Mouse (Mus musculus) left cerebral cortex, adult 2 months (tissue): ENCODE results near the gene Lrrc71. TPM values are rescaled to one million over a fixed set of nuclear protein-coding genes. Genes with fewer than 3 reads are reported as not detected.
A peak's percentile ranks its signal among the peaks of the same experiment; 100 is the strongest.

Experiments
- DNase-seq, 2 experiments: peaks; one replicate each; pipeline ENCODE4 v3.0.0; 2021 to 2022; ENCODE audit warnings: low spot score in 2 of 2, mixed read lengths in 1 of 2; ENCODE audit errors: extremely low spot score in 1 of 2
- H3K27ac ChIP-seq: fragments of 200-600 bp; 2 replicates; pipeline ENCODE4 v1.8.1; 2022
- H3K4me3 ChIP-seq: fragments of 200-600 bp; 2 replicates; pipeline ENCODE4 v1.8.1; 2022
- CTCF ChIP-seq: fragments of 200-600 bp; IDR thresholded peaks from 2 replicates; pipeline ENCODE4 v1.8.1; 2022; ENCODE audit warnings: antibody characterized with exemption, mild to moderate bottlenecking, moderate library complexity
- intact Hi-C: fragments of 180-260 bp; cut with DNase I; formaldehyde crosslinking; loops from one replicate; pipeline ENCODE4 v1.15.1; 2025
- long read RNA-seq, 2 experiments: library from polyadenylated mRNA; stranded (forward); transcript quantifications; one replicate each; pipeline ENCODE4 v2.0.0; 2021; ENCODE audit warnings: borderline mapping rate in 2 of 2
- total RNA-seq, 2 experiments: library from RNA; stranded (reverse); gene quantifications; 2 replicates each; pipeline ENCODE4 v1.2.3; 2021

The Lrrc71 gene
- total RNA-seq: under 1 TPM; 0.16 to 0.54 TPM
- long read RNA-seq, experiment 1, partial matches to known transcripts: 0 of 1 reads
- long read RNA-seq, experiment 1, other reads (novel, unspliced or antisense): 1 of 1 reads
- long read RNA-seq, experiment 2, partial matches to known transcripts: 0 of 1 reads
- long read RNA-seq, experiment 2, other reads (novel, unspliced or antisense): 1 of 1 reads

DNA sequence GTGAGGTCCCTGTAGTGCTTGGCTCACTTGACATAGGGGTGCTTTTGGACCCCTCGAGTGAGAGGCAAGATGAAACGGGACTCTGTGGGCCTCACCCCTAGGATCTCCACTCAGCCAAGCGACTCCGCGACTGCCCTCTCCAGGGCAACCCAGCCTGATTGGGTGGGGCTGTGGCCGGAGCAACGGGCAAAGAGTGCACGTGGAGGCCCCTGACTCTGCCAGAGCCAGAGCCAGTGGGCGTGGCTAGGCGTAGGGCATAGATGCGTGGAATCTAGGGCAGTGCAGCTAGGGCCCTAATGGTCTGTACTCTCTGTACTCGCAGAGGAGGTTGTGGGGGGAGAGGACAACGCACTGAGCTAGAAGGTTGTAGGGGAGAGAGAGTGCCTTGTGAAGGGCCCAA, at the start of gene Lrrc71:
Gene Lrrc71, minus strand, starts transcription at position 195 of the 400 bp plus-strand sequence.
- Histone ChIP-seq H3K4me3 (no peak within 1 kb of the TSS), H3K27ac (no peak within 1 kb of the TSS)
- TF ChIP-seq CTCF: no peak
- intact Hi-C loops: no loop called here
- no peak for DNase-seq

DNA sequence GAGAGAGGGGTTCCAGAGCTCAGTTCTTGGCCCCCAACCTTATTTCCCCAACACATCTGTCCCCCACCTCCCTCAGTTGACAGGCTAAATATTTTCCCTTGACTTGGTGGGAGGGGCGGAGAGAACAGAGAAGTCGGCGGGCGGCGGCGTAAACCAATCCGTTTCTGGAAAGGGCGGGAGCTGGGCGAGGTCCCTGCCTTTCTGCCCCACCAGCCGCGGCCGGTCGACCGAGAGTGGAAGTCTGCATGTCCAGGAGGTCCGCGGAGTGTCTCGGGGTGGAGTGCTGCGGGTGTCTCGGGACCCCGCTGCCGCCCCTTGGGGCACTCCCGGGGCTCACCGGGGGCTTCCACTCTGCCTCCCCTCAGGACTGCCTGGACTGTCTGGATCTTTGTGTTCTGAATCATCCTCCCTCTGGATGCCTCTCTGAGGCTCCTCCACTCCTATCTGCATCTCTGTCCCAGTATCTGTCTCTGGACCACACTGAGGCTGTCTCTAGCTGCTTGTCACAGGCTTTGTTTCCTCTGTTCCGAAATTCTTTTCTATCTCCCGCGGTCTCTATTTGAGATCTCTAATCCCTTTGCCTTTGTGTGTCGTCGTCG, 48.4 kb upstream of the Lrrc71 start, which contains the start of gene Insrr:
Gene Insrr, plus strand, starts transcription at position 216 of the 599 bp plus-strand sequence.
- no peak for DNase-seq
- TF ChIP-seq CTCF: no peak
- intact Hi-C loops: no loop called here
- Histone ChIP-seq H3K27ac (no peak within 1 kb of the TSS), H3K4me3 (no peak within 1 kb of the TSS)

DNA sequence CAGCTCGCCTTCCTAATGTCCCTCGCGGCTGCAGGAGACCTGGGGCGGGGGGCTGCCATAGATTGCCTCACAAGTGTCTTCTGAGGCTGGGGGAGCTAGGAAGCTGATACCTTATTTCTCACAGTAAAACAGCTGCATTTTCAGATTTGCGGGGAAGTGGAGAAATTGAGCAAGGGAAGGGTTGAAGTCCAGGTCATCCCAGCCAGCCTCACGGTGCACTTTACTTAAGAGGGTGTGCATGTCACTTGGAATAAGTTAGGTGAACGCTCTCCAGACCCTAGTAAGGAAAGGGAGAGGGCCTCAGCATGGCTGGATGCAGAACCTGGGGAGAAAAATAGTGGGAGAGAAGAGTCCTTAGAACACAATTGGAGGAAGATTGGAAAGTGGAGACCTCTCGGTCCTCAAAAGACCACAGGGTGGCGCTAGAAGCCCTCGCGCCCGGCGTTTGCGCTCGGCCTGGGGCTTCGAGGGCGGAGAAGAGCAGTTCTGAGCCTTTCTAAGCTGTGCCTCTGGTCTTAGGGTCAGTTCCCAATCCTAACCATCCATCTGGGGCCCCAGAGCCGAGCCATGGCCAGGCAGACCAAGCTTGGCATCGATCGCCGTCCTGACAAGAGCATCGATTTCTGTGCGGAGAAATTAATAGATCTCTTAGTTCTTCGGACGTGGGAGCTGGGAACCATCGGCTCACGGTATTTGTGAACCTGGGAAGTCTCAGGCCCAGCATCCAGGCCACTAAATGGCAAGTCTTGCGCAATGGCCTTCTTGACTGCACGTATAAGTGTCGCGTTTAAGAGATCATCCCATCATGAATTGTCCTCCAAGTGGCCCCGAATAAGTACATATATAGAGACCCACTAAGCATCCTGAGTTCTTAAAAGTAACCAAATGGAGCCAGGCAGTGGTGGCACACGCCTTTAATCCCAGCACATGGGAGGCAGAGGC, 47.2 kb upstream of the Lrrc71 start:
- TF ChIP-seq CTCF: peak; percentile 77
- H3K4me3 ChIP-seq: no peak overlapping the region
- intact Hi-C loops: loop anchor here (1.0 to 2.0 kb wide), 2 partner anchors 21 to 65 kb away; no protein-coding TSS in a partner anchor

DNA sequence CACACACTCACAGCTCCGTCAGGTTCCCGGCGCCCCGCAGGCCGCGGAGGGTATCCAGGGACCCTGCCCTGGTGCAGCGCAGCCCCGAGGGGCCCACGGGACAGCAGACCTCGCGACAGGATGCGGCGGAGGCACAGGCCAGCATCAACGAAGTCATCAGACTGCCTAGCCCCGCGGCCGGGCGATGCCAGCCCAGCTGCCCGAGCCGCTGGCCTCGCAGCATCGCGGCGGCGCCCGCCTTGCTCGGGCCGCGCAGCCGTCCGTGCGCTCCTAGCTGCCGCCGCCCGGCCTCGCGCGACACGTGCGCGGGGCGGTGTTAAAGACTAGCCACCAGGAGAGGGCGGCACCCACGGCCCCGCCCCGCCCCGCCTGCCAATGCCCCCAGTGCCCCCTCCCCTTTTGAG, 46.5 kb upstream of the Lrrc71 start, which contains the start of gene Ntrk1:
Gene Ntrk1, minus strand, starts transcription at position 241 of the 404 bp plus-strand sequence.
- Histone ChIP-seq H3K27ac (no peak within 1 kb of the TSS), H3K4me3 (no peak within 1 kb of the TSS)
- no peak for DNase-seq
- TF ChIP-seq CTCF: no peak
- intact Hi-C loops: loop anchor here (1.0 to 2.0 kb wide), 2 partner anchors 21 to 66 kb away; no protein-coding TSS in a partner anchor

More for the DNA sequence above, 47.2 kb upstream of the Lrrc71 start:
- peak; percentile 23 to 50 for DNase-seq
- no peak overlapping the region for H3K27ac ChIP-seq

DNA sequence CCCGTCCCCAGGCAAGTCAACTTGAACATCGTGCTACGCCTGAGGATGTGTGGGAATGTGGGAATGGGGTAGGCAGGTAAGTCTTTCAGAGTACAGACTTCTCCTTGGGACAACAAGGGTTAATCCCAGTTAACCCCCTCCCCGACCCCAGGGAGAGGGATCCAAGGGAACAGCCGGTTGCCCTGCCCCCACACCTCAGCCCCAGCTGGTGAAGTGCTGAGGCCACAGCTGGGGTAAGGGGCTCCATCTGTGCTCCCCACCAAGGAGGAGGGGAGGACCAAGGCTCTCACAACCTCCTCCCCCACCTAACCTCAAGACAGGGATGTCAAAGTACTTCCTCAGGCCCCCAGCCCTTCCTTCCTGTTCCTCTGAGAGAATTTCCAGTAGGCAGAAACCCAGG, 41.3 kb upstream of the Lrrc71 start:
- intact Hi-C loops: no loop called here
- no peak for TF ChIP-seq CTCF
- DNase-seq: no peak
- Histone ChIP-seq H3K27ac (no peak overlapping the region), H3K4me3 (no peak overlapping the region)

DNA sequence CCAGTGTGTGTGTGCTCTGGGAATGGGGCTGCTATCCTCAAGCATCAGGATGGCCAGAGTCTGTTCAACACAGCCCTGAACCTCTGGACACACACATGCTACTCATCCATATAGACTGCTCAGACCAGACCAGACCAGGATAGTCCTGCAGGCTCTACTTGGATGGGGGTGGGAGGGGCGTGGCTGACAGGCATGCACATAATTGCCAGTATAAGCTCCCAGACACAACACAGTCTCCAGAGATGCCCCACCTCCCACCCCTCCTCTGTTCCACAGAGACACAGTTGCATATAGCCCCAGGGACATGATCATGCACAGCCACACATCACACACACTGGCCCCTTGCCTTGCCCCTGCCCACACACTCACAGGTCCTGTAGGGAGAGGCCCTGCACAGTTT, 40.8 kb upstream of the Lrrc71 start:
- no peak for DNase-seq
- TF ChIP-seq CTCF: no peak
- no peak overlapping the region for H3K27ac ChIP-seq
- H3K4me3 ChIP-seq: no peak overlapping the region
- intact Hi-C loops: no loop called here

DNA sequence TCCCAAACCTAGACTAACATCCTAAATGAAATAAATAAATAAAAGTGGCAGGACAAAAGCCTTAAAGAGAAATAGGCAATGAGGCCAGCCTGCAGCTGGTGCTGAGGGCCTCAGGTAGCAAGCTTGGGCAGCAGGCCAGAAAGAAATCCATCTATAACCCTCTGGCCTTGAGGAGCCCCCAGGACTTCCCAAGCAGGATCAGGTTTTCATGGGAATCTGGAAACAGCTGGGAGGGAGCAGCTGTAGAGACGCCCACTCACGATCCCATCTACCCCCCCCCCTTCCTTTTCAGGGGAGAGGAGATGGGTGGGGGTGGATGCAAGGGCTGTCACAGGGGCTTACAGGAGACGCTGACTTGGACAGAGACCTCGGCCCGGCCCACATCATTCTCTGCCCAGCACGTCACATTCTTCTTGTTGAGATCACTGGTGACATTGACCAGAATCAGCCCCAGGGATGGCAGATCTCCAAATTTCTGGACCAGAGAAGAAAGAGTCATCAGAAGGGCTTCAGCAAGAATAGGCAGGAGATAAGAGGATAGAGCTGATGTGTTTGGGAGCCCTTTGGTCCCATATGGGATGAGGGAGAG, 37.3 kb upstream of the Lrrc71 start:
- TF ChIP-seq CTCF: no peak
- no peak overlapping the region for H3K4me3 ChIP-seq
- no peak for DNase-seq
- intact Hi-C loops: no loop called here
- H3K27ac ChIP-seq: no peak overlapping the region

DNA sequence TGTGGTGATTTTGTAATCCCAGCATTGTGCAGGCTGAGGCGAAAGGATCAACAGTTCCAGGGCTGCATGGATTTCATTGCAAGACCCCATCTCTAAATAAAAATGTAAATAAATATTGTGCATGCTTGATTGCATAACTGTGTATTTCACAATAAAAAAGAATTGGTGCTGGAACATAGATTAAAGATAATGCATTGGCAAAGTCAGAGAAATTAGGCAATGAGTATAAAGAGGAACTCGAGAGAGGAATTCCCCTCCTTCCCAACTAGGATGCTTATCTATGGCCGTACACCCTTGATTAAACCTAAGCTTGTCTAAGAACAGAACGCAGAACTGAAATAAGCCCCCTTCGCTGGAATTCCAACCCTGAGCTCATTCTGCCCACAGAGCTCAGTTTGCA, 36.7 kb upstream of the Lrrc71 start:
- H3K27ac ChIP-seq: no peak overlapping the region
- no peak overlapping the region for H3K4me3 ChIP-seq
- intact Hi-C loops: no loop called here
- DNase-seq: no peak
- no peak for TF ChIP-seq CTCF

DNA sequence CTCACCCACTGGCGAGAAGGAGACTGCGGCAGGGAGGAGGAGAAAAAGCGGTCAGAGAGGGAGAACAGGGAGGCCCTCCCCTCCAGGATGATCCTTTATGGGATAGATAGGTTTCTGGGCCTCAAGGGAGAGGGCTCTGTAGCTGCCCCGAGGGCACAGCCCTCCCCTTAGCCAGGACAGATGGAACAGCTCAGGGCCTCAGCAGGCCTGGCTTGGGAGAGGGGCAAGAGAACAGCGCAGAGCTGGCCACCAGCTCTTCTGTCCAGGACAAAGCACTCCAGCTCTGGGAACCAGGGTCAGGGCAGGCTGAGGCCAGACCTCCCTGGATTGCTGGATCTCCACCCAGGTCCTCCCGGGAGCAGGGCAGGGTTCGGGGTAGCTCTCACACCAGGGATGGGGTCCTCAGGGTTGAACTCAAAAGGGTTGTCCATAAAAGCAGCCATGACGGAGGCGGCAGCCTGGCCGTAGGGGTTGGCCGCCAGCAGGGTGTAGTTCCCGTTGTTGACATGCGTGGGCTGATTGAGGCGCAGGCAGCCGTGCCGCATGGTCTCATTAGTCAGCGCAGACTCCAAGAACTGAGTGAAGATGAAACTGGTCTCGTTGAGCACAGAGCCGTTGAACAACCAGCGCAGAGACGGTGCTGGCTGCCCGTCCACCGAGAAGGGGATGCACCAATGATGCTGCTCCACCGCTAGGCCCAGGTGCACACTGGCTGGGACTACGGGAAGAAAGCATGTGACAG, 35.0 kb upstream of the Lrrc71 start:
- Histone ChIP-seq H3K27ac (no peak overlapping the region), H3K4me3 (no peak overlapping the region)
- DNase-seq: no peak
- no peak for TF ChIP-seq CTCF
- intact Hi-C loops: no loop called here

DNA sequence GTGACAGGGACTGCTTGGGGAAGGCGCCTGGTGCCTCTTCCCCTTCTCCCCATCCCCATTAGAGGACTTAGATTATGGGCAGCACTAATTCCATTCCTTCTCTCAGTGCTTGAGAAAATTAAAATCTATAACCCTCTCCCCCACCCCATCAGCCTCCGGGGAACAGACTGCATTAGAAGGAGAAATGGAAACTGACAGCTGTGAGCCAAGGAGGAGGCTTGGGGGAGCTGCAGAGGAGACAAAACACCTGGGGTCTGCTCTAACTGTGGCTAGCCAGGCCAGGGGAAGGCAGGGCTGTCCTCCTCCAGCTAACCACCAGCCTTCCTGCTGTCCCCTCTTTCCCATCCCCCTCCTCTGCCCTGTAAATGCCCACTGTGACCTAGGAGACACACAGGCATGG, 30.7 kb upstream of the Lrrc71 start:
- Histone ChIP-seq H3K27ac (no peak overlapping the region), H3K4me3 (no peak overlapping the region)
- no peak for DNase-seq
- TF ChIP-seq CTCF: no peak
- intact Hi-C loops: no loop called here

DNA sequence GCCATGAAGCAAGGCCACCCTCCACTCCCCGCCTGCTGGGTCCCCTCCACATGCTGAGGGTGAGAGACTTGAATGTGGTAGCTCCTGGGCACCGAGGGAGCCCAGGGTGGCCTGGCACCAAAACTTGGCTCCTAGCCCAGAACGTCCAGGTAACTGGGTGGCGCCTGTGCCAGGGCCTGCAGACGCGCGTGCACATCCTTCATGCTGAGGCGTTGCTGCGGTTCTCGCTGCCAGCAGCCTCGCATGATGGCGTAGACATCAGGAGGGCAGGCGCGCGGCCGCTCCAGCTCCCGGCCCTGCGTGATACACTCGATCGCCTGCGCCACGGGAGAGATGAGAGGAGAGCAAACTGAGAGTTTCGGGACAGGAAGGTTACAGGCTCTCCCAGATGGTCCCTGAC, 29.9 kb upstream of the Lrrc71 start:
- no peak overlapping the region for H3K27ac ChIP-seq
- no peak for DNase-seq
- H3K4me3 ChIP-seq: no peak overlapping the region
- intact Hi-C loops: no loop called here
- TF ChIP-seq CTCF: no peak
